In the genomic region with DNA sequence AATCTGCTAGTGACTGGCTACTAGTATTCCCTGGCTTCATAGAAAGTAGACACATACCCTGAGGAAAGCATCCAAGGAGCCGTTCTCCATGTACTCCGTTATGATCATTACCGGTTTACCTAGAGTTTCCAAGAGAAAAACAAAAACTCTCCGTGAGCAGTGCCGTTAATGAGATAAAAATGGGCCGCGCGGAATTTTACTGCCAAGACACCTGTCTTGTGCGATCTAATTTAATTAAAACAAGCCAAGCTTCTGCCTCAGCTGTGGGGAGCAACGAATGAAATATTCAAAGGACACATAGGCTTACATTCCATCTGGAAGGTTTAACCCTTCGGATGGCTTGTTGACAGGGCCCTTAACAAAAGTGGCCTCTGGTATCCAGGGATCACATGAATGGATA, we compare ENCODE assay signal across 18 mouse cellular contexts.
A peak's percentile ranks its signal among the peaks of the same experiment; 100 is the strongest.
DNase-seq lines count a peak whose midpoint lies in the region; ATAC-seq and TF ChIP-seq lines count a peak whose summit lies in the region.
"Had no signal": no experiment of that assay in that cellular context is flagged by ENCODE, and none has a peak within 500 bp of the region (broad histone marks: within the 10 kb centered on the region; RNA-seq: fewer than 3 reads in every experiment).

No protein-coding gene starts in this region.

- ATAC-seq in midbrain, embryonic 13.5 days, result 0 out of 2 replicates have a peak, but pooled peaks have one; percentile 27
- ATAC-seq in forebrain, postnatal 0 days, result no peak
- ATAC-seq in midbrain, postnatal 0 days (ENCODE audit: low FRiP score), result no peak
- ATAC-seq: activated CD4-positive, CD25-positive, alpha-beta regulatory T cell, adult 4 months; inflammation-experienced regulatory T-cells, adult 6 months had no signal

- DNase-seq in embryo, embryonic 11 days, result peak; percentile 32
- DNase-seq in embryo, embryonic 10 days (ENCODE audit: low spot score), result no peak
- no peak for DNase-seq in midbrain, embryonic 10.5 days (ENCODE audit: low spot score)
- peak; percentile 55 for DNase-seq in forebrain, postnatal 0 days
- peak; percentile 37 for DNase-seq in midbrain, postnatal 0 days (ENCODE audit: low spot score)
- DNase-seq in adrenal gland, adult 8-10 months, result no peak
- DNase-seq in left cerebral cortex, adult 2 months (ENCODE audit: extremely low spot score in 1 of 2, low spot score in 2 of 2), result no peak
- DNase-seq: adrenal gland, postnatal 10 days; cerebellum, adult 2 months; kidney, adult 18-20 months; lung, adult 18-20 months; lung, postnatal 10 days; thymus, postnatal 14 days had no signal

- intact Hi-C loops in left cerebral cortex, adult 2 months (cut with DNase I), result no loop called here

- no peak for TF ChIP-seq CTCF in forebrain, postnatal 0 days (IDR thresholded peaks at IDR 0.05; ENCODE audit: low read depth)
- TF ChIP-seq CTCF in midbrain, postnatal 0 days (IDR thresholded peaks at IDR 0.05), result no peak
- no peak for TF ChIP-seq CTCF in left cerebral cortex, adult 2 months (IDR thresholded peaks at IDR 0.05)

- H3K4me2 ChIP-seq in midbrain, embryonic 13.5 days (replicated peaks), result no peak overlapping the region
- H3K4me2 ChIP-seq in forebrain, postnatal 0 days (ENCODE audit: low read depth), result no peak overlapping the region
- H3K4me2 ChIP-seq in midbrain, postnatal 0 days (ENCODE audit: low read depth, low read length, poor library complexity, severe bottlenecking), result no peak overlapping the region
- H3K4me2 ChIP-seq: liver, embryonic 11.5 days had no signal

- 0 out of 2 replicates have a peak overlapping the region, but pooled peaks have one; percentile 9 for H3K27ac ChIP-seq in midbrain, embryonic 13.5 days
- no peak overlapping the region for H3K27ac ChIP-seq in midbrain, embryonic 10.5 days (replicated peaks)
- H3K27ac ChIP-seq in forebrain, postnatal 0 days (ENCODE audit: low read depth, low read length), result no peak overlapping the region
- H3K27ac ChIP-seq in midbrain, postnatal 0 days (ENCODE audit: low read depth, low read length), result no peak overlapping the region
- H3K27ac ChIP-seq in left cerebral cortex, adult 2 months, result no peak overlapping the region
- H3K27ac ChIP-seq: kidney, postnatal 0 days had no signal

- no peaks in the 10 kb centered on the region for H3K27me3 ChIP-seq in midbrain, embryonic 13.5 days
- no peaks in the 10 kb centered on the region; the same call in 1 of the 2 replicates for H3K27me3 ChIP-seq in midbrain, embryonic 10.5 days (ENCODE audit: low read depth, poor library complexity, severe bottlenecking)
- no peaks in the 10 kb centered on the region for H3K27me3 ChIP-seq in forebrain, postnatal 0 days (ENCODE audit: insufficient read depth, low read length)
- H3K27me3 ChIP-seq in midbrain, postnatal 0 days (ENCODE audit: insufficient read depth, low read length), result no peaks in the 10 kb centered on the region

- H3K36me3 ChIP-seq in midbrain, embryonic 13.5 days, result peaks cover 32% of the 10 kb centered on the region
- H3K36me3 ChIP-seq in midbrain, embryonic 10.5 days, result peaks cover 90% of the 10 kb centered on the region
- peaks cover 18% of the 10 kb centered on the region for H3K36me3 ChIP-seq in forebrain, postnatal 0 days (ENCODE audit: insufficient read depth)
- H3K36me3 ChIP-seq in midbrain, postnatal 0 days (ENCODE audit: insufficient read depth, low read length), result no peaks in the 10 kb centered on the region

- peaks cover 27% of the 10 kb centered on the region for H3K4me1 ChIP-seq in midbrain, embryonic 13.5 days (replicated peaks)
- H3K4me1 ChIP-seq in midbrain, embryonic 10.5 days, result peaks cover 27% of the 10 kb centered on the region
- H3K4me1 ChIP-seq in forebrain, postnatal 0 days (ENCODE audit: insufficient read depth), result peaks cover 11% of the 10 kb centered on the region; the same call in 1 of the 2 replicates
- H3K4me1 ChIP-seq in midbrain, postnatal 0 days (ENCODE audit: insufficient read depth, low read length), result no peaks in the 10 kb centered on the region

- WGBS in midbrain, embryonic 13.5 days, result 47% methylated on average over 11 of the region's 11 CpGs
- WGBS in midbrain, embryonic 10.5 days, result 83% methylated on average over 11 of the region's 11 CpGs
- WGBS in forebrain, postnatal 0 days, result 33% methylated on average over 11 of the region's 11 CpGs
- WGBS in midbrain, postnatal 0 days, result 54% methylated on average over 11 of the region's 11 CpGs

- H3K9me3 ChIP-seq in midbrain, embryonic 13.5 days, result no peaks in the 10 kb centered on the region
- no peaks in the 10 kb centered on the region for H3K9me3 ChIP-seq in midbrain, embryonic 10.5 days (replicated peaks)
- H3K9me3 ChIP-seq in forebrain, postnatal 0 days (ENCODE audit: low read length), result no peaks in the 10 kb centered on the region
- no peaks in the 10 kb centered on the region for H3K9me3 ChIP-seq in midbrain, postnatal 0 days (ENCODE audit: low read length)

- no peak overlapping the region for H3K4me3 ChIP-seq in midbrain, embryonic 13.5 days (replicated peaks)
- no peak overlapping the region for H3K4me3 ChIP-seq in midbrain, embryonic 10.5 days
- no peak overlapping the region for H3K4me3 ChIP-seq in forebrain, postnatal 0 days (ENCODE audit: low read depth, low read length)
- no peak overlapping the region for H3K4me3 ChIP-seq in midbrain, postnatal 0 days (ENCODE audit: low read depth, low read length)
- no peak overlapping the region for H3K4me3 ChIP-seq in left cerebral cortex, adult 2 months

- no peak overlapping the region for H3K9ac ChIP-seq in midbrain, embryonic 13.5 days (replicated peaks)
- no peak overlapping the region for H3K9ac ChIP-seq in forebrain, postnatal 0 days
- no peak overlapping the region for H3K9ac ChIP-seq in midbrain, postnatal 0 days (replicated peaks; ENCODE audit: low read length, poor library complexity, severe bottlenecking)

Comparison
In these comparisons a context has a peak if more than half of its experiments do, and no peak if none do; other contexts are left out.
1. DNase-seq: peak in embryo, embryonic 11 days (single experiment), forebrain, postnatal 0 days (single experiment) and midbrain, postnatal 0 days (single experiment); none in embryo, embryonic 10 days (single experiment), midbrain, embryonic 10.5 days (single experiment), adrenal gland, adult 8-10 months (single experiment) and left cerebral cortex, adult 2 months (0 of 2).